ENCODE assay signal across 10 mouse cellular contexts in the genomic region with DNA sequence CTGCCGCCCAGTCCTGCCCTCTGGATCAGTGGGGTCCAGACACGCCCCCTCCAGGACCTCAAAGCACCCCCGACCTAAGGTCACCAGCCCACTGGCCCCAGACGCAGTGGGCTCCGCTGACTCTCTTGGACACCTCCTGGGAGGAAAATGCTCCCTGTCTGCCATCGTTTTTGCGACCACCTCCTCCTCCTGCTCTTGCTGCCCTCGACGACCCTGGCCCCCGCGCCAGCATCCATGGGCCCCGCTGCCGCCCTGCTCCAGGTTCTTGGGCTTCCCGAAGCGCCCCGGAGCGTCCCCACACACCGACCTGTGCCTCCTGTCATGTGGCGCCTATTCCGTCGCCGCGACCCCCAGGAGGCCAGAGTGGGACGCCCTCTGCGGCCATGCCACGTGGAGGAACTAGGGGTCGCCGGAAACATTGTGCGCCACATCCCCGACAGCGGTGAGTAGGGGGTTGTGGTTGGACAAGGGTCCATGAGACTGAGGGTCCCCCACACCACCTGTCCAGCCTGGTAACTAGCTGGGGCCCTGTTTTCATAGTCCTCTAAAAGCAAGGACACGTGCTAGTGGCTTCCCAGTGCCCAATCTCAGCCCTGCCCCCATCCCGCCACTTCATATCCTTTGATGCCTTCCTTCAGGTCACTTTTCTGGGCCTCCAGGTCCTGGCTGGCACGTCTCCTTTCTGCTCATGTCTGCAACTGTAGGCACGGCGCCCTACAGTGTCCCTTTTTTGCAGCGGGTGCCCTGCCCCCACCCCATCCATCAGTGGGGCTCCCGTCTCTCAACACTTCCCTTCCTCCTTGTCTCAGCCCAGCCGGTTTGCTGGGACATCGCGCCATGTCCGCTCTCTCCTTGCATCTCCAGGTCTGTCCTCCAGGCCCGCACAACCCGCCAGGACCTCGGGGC. TPM values are rescaled to one million over a fixed set of nuclear protein-coding genes. Genes with fewer than 3 reads are reported as not detected.
A peak's percentile ranks its signal among the peaks of the same experiment; 100 is the strongest.
DNase-seq lines count a peak whose midpoint lies in the region; ATAC-seq and TF ChIP-seq lines count a peak whose summit lies in the region.
"Had no signal": no experiment of that assay in that cellular context is flagged by ENCODE, and none has a peak within 500 bp of the region (broad histone marks: within the 10 kb centered on the region; RNA-seq: fewer than 3 reads in every experiment).

No protein-coding gene starts in this region.

- H3K27me3 ChIP-seq in heart, embryonic 15.5 days: peaks cover 19% of the 10 kb centered on the region
- H3K27me3 ChIP-seq in hindbrain, embryonic 10.5 days (ENCODE audit: insufficient read depth, poor library complexity, severe bottlenecking): peaks cover 39% of the 10 kb centered on the region
- H3K27me3 ChIP-seq in midbrain, embryonic 15.5 days (replicated peaks): no peaks in the 10 kb centered on the region
- no peaks in the 10 kb centered on the region for H3K27me3 ChIP-seq in thymus, adult 2 months (ENCODE audit: control insufficient read depth, insufficient read depth, low read length)
- H3K27me3 ChIP-seq: Patski had no signal

- H3K4me2 ChIP-seq in heart, embryonic 15.5 days: peak overlapping the region; percentile 53
- no peak overlapping the region; the same call in 1 of the 2 replicates for H3K4me2 ChIP-seq in midbrain, embryonic 15.5 days

- H3K9me3 ChIP-seq in heart, embryonic 15.5 days (replicated peaks): no peaks in the 10 kb centered on the region
- H3K9me3 ChIP-seq in hindbrain, embryonic 10.5 days: 0 out of 2 replicates have a peak, but pooled peaks cover 3% of the 10 kb centered on the region
- no peaks in the 10 kb centered on the region for H3K9me3 ChIP-seq in midbrain, embryonic 15.5 days

- 11% methylated on average over 45 of the region's 45 CpGs for WGBS in heart, embryonic 15.5 days
- WGBS in hindbrain, embryonic 10.5 days: 3% methylated on average over 45 of the region's 45 CpGs
- 9% methylated on average over 45 of the region's 45 CpGs for WGBS in midbrain, embryonic 15.5 days
- 50% methylated on average over 45 of the region's 45 CpGs for WGBS in thymus, adult 2 months

- H3K4me3 ChIP-seq in heart, embryonic 15.5 days: peak overlapping the region; percentile 15
- H3K4me3 ChIP-seq in hindbrain, embryonic 10.5 days: peak overlapping the region; percentile 40
- no peak overlapping the region for H3K4me3 ChIP-seq in midbrain, embryonic 15.5 days
- H3K4me3 ChIP-seq in thymus, adult 2 months (ENCODE audit: control insufficient read depth, insufficient read depth, low read length): no peak overlapping the region
- H3K4me3 ChIP-seq: erythroblast, embryonic 14.5 days had no signal

- H3K4me1 ChIP-seq in heart, embryonic 15.5 days (replicated peaks): peaks cover 23% of the 10 kb centered on the region
- H3K4me1 ChIP-seq in hindbrain, embryonic 10.5 days (replicated peaks): peaks cover 40% of the 10 kb centered on the region
- H3K4me1 ChIP-seq in midbrain, embryonic 15.5 days: peaks cover 24% of the 10 kb centered on the region
- H3K4me1 ChIP-seq in thymus, adult 2 months (replicated peaks; ENCODE audit: control insufficient read depth, insufficient read depth, low read length): no peaks in the 10 kb centered on the region

- peak; percentile 19; the same call in 1 of the 2 replicates for ATAC-seq in heart, embryonic 15.5 days (replicated peaks; ENCODE audit: insufficient number of reproducible peaks, insufficient read depth, low FRiP score, low read depth)
- ATAC-seq in common myeloid progenitor, adult 5-6 weeks (replicated peaks; ENCODE audit: low read depth, poor library complexity, severe bottlenecking): peak; percentile 9; the same call in 1 of the 2 replicates
- peak; percentile 4 for ATAC-seq in midbrain, embryonic 15.5 days (replicated peaks)
- ATAC-seq: Patski had no signal

- no peak for TF ChIP-seq CTCF in thymus, adult 2 months (IDR thresholded peaks at IDR 0.05; ENCODE audit: borderline replicate concordance, control insufficient read depth, extremely low read depth, insufficient read depth, low read length, poor library complexity)

- H3K27ac ChIP-seq in heart, embryonic 15.5 days: no peak overlapping the region
- peak overlapping the region; percentile 83 for H3K27ac ChIP-seq in hindbrain, embryonic 10.5 days
- H3K27ac ChIP-seq in midbrain, embryonic 15.5 days: no peak overlapping the region
- no peak overlapping the region for H3K27ac ChIP-seq in thymus, adult 2 months (ENCODE audit: control insufficient read depth, insufficient read depth, low read length)

- no peak for DNase-seq in heart, adult 9 months (ENCODE audit: low spot score in 2 of 2)
- peak; percentile 53 for DNase-seq in hindbrain, embryonic 10.5 days (ENCODE audit: low spot score)
- DNase-seq in thymus, adult 2 months: no peak
- DNase-seq in left cerebral cortex, adult 18-20 months (ENCODE audit: low spot score in 2 of 2): no peak
- DNase-seq in adrenal gland, postnatal 4 days (ENCODE audit: low spot score in 2 of 2): no peak

- peak overlapping the region; percentile 21; the same call in 1 of the 2 replicates for H3K9ac ChIP-seq in heart, embryonic 15.5 days
- 0 out of 2 replicates have a peak overlapping the region, but pooled peaks have one; percentile 2 for H3K9ac ChIP-seq in midbrain, embryonic 15.5 days

- peaks cover 40% of the 10 kb centered on the region for H3K36me3 ChIP-seq in heart, embryonic 15.5 days
- H3K36me3 ChIP-seq in hindbrain, embryonic 10.5 days: peaks cover 52% of the 10 kb centered on the region
- H3K36me3 ChIP-seq in midbrain, embryonic 15.5 days (replicated peaks): peaks cover 40% of the 10 kb centered on the region
- H3K36me3 ChIP-seq in thymus, adult 2 months (ENCODE audit: control insufficient read depth, insufficient read depth, low read length): peaks cover 43% of the 10 kb centered on the region

- no peak for TF ChIP-seq POLR2A in thymus, adult 2 months (IDR thresholded peaks at IDR 0.05; ENCODE audit: control insufficient read depth, extremely low read depth, insufficient read depth, low read length, poor library complexity)

RNA-seq across cellular contexts. Expression of a gene that starts 0.5 kb away (rescaled TPM):
- 0.31 and 1.4 TPM in 2 replicates for polyA plus RNA-seq in heart, embryonic 15.5 days (2015; fragmentation: Nextera tagmentation; extraction: Ambion mirVana)
- not detected in 2 replicates for total RNA-seq in common myeloid progenitor, adult 5-6 weeks (2017)
- 2.9 and 4.3 TPM in 2 replicates for polyA plus RNA-seq in hindbrain, embryonic 10.5 days (2016; fragmentation: Nextera tagmentation; extraction: Ambion mirVana)
- polyA plus RNA-seq in midbrain, embryonic 15.5 days (2015; fragmentation: Nextera tagmentation; extraction: Ambion mirVana): 5.3 and 7.4 TPM in 2 replicates
- 0.13 and 0.23 TPM in 2 replicates for polyA plus RNA-seq in thymus, adult 2 months (2012; rRNA removed)
- total RNA-seq in left cerebral cortex, adult 18-20 months (2021): 10 to 100 TPM; 16.4 to 19.1 TPM
- 1 to 10 TPM in 1 of 2 experiments, under 1 TPM in 1; 0.34 to 1.3 TPM for total RNA-seq in adrenal gland, postnatal 4 days (2021)

RNA-seq across cellular contexts. Expression of a gene that starts 14.5 kb away (rescaled TPM):
- 1.3 and 2.3 TPM in 2 replicates for polyA plus RNA-seq in heart, embryonic 15.5 days (2015; fragmentation: Nextera tagmentation; extraction: Ambion mirVana)
- not detected in 2 replicates for total RNA-seq in common myeloid progenitor, adult 5-6 weeks (2017)
- 3.0 and 7.3 TPM in 2 replicates for polyA plus RNA-seq in hindbrain, embryonic 10.5 days (2016; fragmentation: Nextera tagmentation; extraction: Ambion mirVana)
- polyA plus RNA-seq in midbrain, embryonic 15.5 days (2015; fragmentation: Nextera tagmentation; extraction: Ambion mirVana): 38.2 and 40.1 TPM in 2 replicates
- 0.13 and 0.61 TPM in 2 replicates for polyA plus RNA-seq in thymus, adult 2 months (2012; rRNA removed)
- 10 to 100 TPM; 86.4 to 94.3 TPM for total RNA-seq in left cerebral cortex, adult 18-20 months (2021)
- 1 to 10 TPM; 6.8 to 7.2 TPM for total RNA-seq in adrenal gland, postnatal 4 days (2021)
- polyA plus RNA-seq: erythroblast, embryonic 14.5 days had no signal

RNA-seq across cellular contexts. Expression of a gene that starts 23.0 kb away (rescaled TPM):
- 10.5 and 13.4 TPM in 2 replicates for polyA plus RNA-seq in heart, embryonic 15.5 days (2015; fragmentation: Nextera tagmentation; extraction: Ambion mirVana)
- total RNA-seq in common myeloid progenitor, adult 5-6 weeks (2017): 31.9 and 36.7 TPM in 2 replicates
- 19.0 and 25.0 TPM in 2 replicates for polyA plus RNA-seq in hindbrain, embryonic 10.5 days (2016; fragmentation: Nextera tagmentation; extraction: Ambion mirVana)
- polyA plus RNA-seq in midbrain, embryonic 15.5 days (2015; fragmentation: Nextera tagmentation; extraction: Ambion mirVana): 15.1 and 16.0 TPM in 2 replicates
- 76.0 and 104 TPM in 2 replicates for polyA plus RNA-seq in thymus, adult 2 months (2012; rRNA removed)
- 10 to 100 TPM; 64.1 to 73.7 TPM for total RNA-seq in left cerebral cortex, adult 18-20 months (2021)
- total RNA-seq in adrenal gland, postnatal 4 days (2021): 10 to 100 TPM; 52.5 to 56.1 TPM

RNA-seq across cellular contexts. Expression of a gene that starts 27.8 kb away (rescaled TPM):
- 241 and 335 TPM in 2 replicates for polyA plus RNA-seq in heart, embryonic 15.5 days (2015; fragmentation: Nextera tagmentation; extraction: Ambion mirVana)
- 72.8 and 104 TPM in 2 replicates for total RNA-seq in common myeloid progenitor, adult 5-6 weeks (2017)
- polyA plus RNA-seq in hindbrain, embryonic 10.5 days (2016; fragmentation: Nextera tagmentation; extraction: Ambion mirVana): 324 and 329 TPM in 2 replicates
- polyA plus RNA-seq in midbrain, embryonic 15.5 days (2015; fragmentation: Nextera tagmentation; extraction: Ambion mirVana): 299 and 322 TPM in 2 replicates
- polyA plus RNA-seq in thymus, adult 2 months (2012; rRNA removed): 397 and 454 TPM in 2 replicates
- total RNA-seq in left cerebral cortex, adult 18-20 months (2021): 100 to 1,000 TPM; 141 to 145 TPM
- total RNA-seq in adrenal gland, postnatal 4 days (2021): 100 to 1,000 TPM; 188 to 192 TPM

RNA-seq across cellular contexts. Expression of a gene that starts 27.8 kb away (rescaled TPM):
- polyA plus RNA-seq in heart, embryonic 15.5 days (2015; fragmentation: Nextera tagmentation; extraction: Ambion mirVana): 25.2 and 33.6 TPM in 2 replicates
- total RNA-seq in common myeloid progenitor, adult 5-6 weeks (2017): 162 and 168 TPM in 2 replicates
- 54.4 and 54.8 TPM in 2 replicates for polyA plus RNA-seq in hindbrain, embryonic 10.5 days (2016; fragmentation: Nextera tagmentation; extraction: Ambion mirVana)
- polyA plus RNA-seq in midbrain, embryonic 15.5 days (2015; fragmentation: Nextera tagmentation; extraction: Ambion mirVana): 44.5 and 48.0 TPM in 2 replicates
- polyA plus RNA-seq in thymus, adult 2 months (2012; rRNA removed): 72.1 and 75.4 TPM in 2 replicates
- 10 to 100 TPM; 42.0 to 49.1 TPM for total RNA-seq in left cerebral cortex, adult 18-20 months (2021)
- total RNA-seq in adrenal gland, postnatal 4 days (2021): 10 to 100 TPM; 83.3 to 86.8 TPM

Comparison
In these comparisons a context has a peak if more than half of its experiments do, and no peak if none do; other contexts are left out.
1. H3K4me3 ChIP-seq: peak in heart, embryonic 15.5 days (single experiment) and hindbrain, embryonic 10.5 days (single experiment); none in midbrain, embryonic 15.5 days (single experiment) and thymus, adult 2 months (single experiment).
2. Peak in every context shown above with its lines, with median percentiles within 50 percentile points of each other: ATAC-seq.